Mouse (Mus musculus): ENCODE data around the gene St6galnac4. TPM values are rescaled to one million over a fixed set of nuclear protein-coding genes. Genes with fewer than 3 reads are reported as not detected.

Gene St6galnac4
- 37.6 and 38.7 TPM in 2 replicates for polyA plus RNA-seq (2015; fragmentation: Nextera tagmentation; extraction: Ambion mirVana)

DNA sequence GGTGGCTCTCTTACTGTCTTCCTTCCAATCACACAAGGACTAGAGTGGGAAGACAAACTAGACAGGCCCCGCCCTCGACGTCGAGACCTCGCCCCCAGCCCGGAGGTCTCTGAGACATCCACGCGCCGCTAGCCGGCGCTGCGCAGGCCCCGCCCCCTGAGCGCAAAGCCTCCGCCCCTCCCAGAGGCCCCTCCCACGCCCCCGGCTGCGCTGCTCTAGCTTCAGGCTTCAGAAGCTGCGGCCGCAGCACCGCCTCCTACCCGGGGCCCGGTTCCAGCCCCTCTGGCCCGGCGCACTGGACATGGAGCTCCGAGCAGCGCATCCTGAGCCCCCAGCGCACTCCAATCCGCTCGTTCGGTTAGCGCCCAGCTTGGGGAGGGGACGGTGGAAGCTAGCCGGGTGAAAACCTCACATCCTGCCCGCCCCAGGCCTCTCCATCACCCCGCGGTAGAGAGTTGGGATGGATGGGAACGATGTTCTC is at the start of gene St6galnac4:
Gene St6galnac4, plus strand, starts transcription at position 225 of the 481 bp plus-strand sequence.
- Histone ChIP-seq H3K4me2 (peak within 1 kb of the TSS; percentile 77), H3K27ac (replicated peaks) (peak within 1 kb of the TSS; percentile 87), H3K9me3 (no peaks in the 10 kb centered on the region), H3K4me1 (peaks cover 47% of the 10 kb centered on the region), H3K4me3 (peak within 1 kb of the TSS; percentile 73), H3K9ac (peak within 1 kb of the TSS; percentile 88), H3K27me3 (replicated peaks) (peaks cover 6% of the 10 kb centered on the region), H3K36me3 (peaks cover 21% of the 10 kb centered on the region)
- ATAC-seq (ENCODE audit: extremely low read depth, insufficient number of reproducible peaks, low FRiP score, low TSS enrichment), result peak; percentile 91
- WGBS, result 0% methylated on average over 38 of the region's 38 CpGs

DNA sequence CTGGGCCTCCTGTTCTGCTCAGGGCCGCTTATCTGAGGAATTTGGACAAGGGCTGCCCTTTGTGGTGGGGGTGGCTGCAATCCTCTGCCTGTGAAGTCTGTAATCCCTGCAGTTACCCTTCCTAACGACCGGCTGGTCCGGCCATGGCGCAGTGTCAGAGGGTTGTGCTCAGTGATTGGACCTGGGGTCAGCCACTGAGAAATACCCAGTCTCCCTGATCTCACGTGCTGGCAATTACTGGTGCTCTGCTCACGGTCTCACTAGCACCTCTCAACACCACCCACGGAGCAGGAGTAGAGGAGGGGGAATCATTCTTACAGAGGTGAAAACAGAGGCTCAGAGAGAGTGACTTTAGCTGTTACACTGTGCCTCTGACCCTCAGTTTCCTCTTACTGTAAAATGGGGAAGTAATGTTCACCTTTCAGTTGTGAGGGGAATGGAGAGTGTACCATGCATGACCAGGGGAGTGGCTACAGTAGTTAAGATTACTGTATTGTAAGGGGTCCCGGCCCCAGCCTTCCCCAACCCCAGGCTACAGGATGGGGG is 49.5 kb upstream of the St6galnac4 start:
- H3K4me2 ChIP-seq, result peak overlapping the region; percentile 88
- H3K4me1 ChIP-seq, result peaks cover 63% of the 10 kb centered on the region
- no peaks in the 10 kb centered on the region for H3K27me3 ChIP-seq (replicated peaks)
- 15% methylated on average over 9 of the region's 9 CpGs for WGBS
- peak overlapping the region; percentile 95 for H3K4me3 ChIP-seq
- peak overlapping the region; percentile 93 for H3K27ac ChIP-seq (replicated peaks)
- H3K9ac ChIP-seq, result peak overlapping the region; percentile 96
- no peaks in the 10 kb centered on the region for H3K9me3 ChIP-seq
- ATAC-seq (ENCODE audit: extremely low read depth, insufficient number of reproducible peaks, low FRiP score, low TSS enrichment), result no peak
- H3K36me3 ChIP-seq, result no peaks in the 10 kb centered on the region

DNA sequence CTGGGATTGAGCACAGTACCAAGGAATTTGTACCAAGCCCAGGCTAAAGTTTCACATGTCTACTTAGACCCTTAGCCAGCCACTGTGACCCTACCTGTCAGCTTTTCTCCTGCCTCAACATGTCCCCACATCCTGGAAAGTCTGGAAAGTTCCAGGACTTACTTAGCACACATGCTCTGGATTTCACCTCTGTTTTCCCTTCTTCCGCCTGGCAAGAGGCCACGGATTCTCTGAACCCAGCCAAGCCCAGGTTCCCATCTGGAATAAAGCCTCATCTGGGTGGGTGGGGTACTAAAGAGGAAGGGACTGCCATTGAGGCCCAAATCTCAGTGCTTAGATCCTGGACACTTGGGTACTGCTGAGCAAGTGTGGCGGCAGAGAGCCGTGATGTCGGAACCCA is 49.0 kb upstream of the St6galnac4 start:
- no peaks in the 10 kb centered on the region for H3K27me3 ChIP-seq (replicated peaks)
- H3K36me3 ChIP-seq, result no peaks in the 10 kb centered on the region
- H3K4me2 ChIP-seq, result peak overlapping the region; percentile 88
- H3K27ac ChIP-seq (replicated peaks), result peak overlapping the region; percentile 93
- peaks cover 68% of the 10 kb centered on the region for H3K4me1 ChIP-seq
- H3K9me3 ChIP-seq, result no peaks in the 10 kb centered on the region
- peak overlapping the region; percentile 95 for H3K4me3 ChIP-seq
- WGBS, result 65% methylated on average over 5 of the region's 5 CpGs
- ATAC-seq (ENCODE audit: extremely low read depth, insufficient number of reproducible peaks, low FRiP score, low TSS enrichment), result no peak
- H3K9ac ChIP-seq, result peak overlapping the region; percentile 96

DNA sequence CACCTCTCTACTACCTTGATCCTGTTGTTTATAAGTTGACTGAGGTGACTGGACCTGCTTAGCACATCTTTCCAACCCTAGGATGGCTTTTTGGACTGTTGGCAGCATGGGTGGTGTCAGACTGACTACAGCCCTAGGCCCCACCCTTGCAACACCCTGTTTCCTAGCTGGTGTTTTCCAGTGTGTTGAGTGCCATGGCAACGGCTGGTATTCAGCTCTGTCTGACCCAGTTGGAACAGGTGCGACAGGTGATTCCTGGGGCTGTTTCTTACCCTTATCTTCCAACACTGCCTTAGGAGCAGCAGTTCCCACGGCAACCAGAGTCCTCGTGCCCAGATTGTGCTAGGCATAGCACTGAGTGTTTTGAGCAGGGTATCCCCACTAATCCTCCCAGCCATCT is 48.4 kb upstream of the St6galnac4 start:
- Histone ChIP-seq H3K4me1 (peaks cover 73% of the 10 kb centered on the region), H3K36me3 (no peaks in the 10 kb centered on the region), H3K27me3 (replicated peaks) (no peaks in the 10 kb centered on the region), H3K9ac (peak overlapping the region; percentile 96; the same call in 1 of the 2 replicates), H3K4me2 (peak overlapping the region; percentile 88; the same call in 1 of the 2 replicates), H3K4me3 (no peak overlapping the region), H3K9me3 (no peaks in the 10 kb centered on the region), H3K27ac (replicated peaks) (0 out of 2 replicates have a peak overlapping the region, but pooled peaks have one; percentile 15)
- ATAC-seq (ENCODE audit: extremely low read depth, insufficient number of reproducible peaks, low FRiP score, low TSS enrichment), result no peak
- 67% methylated on average over 4 of the region's 4 CpGs for WGBS

DNA sequence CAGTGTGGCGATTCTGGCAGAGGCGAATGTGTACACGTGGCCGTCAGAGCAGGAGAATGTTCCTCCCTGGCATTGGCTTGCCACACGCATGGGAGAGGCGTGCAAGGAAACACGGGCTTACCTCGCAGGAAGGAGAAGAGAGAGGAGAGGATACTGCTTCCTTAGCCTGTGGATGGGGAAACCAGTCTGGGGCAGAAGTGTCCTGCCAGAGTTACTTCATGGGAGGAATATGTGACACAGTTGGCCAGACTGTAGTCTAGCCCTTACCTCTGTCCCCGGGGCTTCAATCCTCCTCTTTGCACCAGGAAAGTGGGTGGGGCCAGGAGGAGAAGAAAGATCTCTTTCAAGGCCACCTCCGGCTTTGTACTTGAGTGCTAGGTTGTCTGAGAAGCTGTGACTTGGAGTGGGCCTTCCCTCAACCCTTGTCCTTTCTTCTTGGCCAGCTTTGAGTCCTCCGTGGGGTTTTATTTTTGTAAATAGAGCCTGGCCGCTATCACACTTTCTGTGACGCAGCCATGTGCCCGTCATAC is 47.4 kb upstream of the St6galnac4 start:
- H3K4me3 ChIP-seq, result no peak overlapping the region
- no peaks in the 10 kb centered on the region for H3K27me3 ChIP-seq (replicated peaks)
- H3K36me3 ChIP-seq, result peaks cover 5% of the 10 kb centered on the region; the same call in 1 of the 2 replicates
- H3K4me2 ChIP-seq, result no peak overlapping the region
- ATAC-seq (ENCODE audit: extremely low read depth, insufficient number of reproducible peaks, low FRiP score, low TSS enrichment), result no peak
- H3K9ac ChIP-seq, result peak overlapping the region; percentile 37; the same call in 1 of the 2 replicates
- peak overlapping the region; percentile 15; the same call in 1 of the 2 replicates for H3K27ac ChIP-seq (replicated peaks)
- H3K4me1 ChIP-seq, result peaks cover 65% of the 10 kb centered on the region
- H3K9me3 ChIP-seq, result no peaks in the 10 kb centered on the region
- WGBS, result 66% methylated on average over 14 of the region's 14 CpGs

DNA sequence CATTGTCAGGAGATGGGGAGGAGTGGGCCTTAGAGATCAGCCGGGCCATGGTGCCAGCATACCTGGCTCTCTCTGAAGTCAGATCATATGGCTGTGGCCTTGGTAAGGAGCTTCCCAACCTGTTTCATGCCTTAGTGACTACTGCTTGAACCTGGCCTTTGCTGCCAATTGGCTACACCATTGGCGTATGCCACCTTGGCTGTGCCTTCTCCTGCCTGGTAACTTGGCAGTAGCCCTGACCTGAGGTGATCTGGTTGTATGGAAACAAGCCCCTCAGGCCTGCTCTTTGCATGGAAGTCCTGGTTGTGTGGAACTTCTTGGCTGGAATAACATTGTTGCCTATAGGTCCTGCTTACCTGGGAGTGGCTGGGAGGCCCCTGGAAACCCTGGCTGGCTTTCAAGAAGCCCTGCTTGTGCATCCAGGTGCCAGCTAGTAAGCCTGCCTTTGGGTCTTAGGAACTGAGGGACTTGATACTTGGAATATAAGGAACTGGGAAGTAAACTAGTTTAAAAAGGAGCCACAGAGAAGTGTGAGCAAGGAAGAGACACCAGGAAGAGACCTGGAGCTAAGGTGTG is 45.5 kb upstream of the St6galnac4 start:
- no peaks in the 10 kb centered on the region for H3K9me3 ChIP-seq
- 92% methylated on average over 2 of the region's 2 CpGs for WGBS
- peaks cover 56% of the 10 kb centered on the region for H3K4me1 ChIP-seq
- ATAC-seq (ENCODE audit: extremely low read depth, insufficient number of reproducible peaks, low FRiP score, low TSS enrichment), result no peak
- H3K9ac ChIP-seq, result no peak overlapping the region
- H3K36me3 ChIP-seq, result peaks cover 5% of the 10 kb centered on the region; the same call in 1 of the 2 replicates
- H3K27ac ChIP-seq (replicated peaks), result no peak overlapping the region
- H3K4me2 ChIP-seq, result no peak overlapping the region
- no peak overlapping the region for H3K4me3 ChIP-seq
- H3K27me3 ChIP-seq (replicated peaks), result no peaks in the 10 kb centered on the region

DNA sequence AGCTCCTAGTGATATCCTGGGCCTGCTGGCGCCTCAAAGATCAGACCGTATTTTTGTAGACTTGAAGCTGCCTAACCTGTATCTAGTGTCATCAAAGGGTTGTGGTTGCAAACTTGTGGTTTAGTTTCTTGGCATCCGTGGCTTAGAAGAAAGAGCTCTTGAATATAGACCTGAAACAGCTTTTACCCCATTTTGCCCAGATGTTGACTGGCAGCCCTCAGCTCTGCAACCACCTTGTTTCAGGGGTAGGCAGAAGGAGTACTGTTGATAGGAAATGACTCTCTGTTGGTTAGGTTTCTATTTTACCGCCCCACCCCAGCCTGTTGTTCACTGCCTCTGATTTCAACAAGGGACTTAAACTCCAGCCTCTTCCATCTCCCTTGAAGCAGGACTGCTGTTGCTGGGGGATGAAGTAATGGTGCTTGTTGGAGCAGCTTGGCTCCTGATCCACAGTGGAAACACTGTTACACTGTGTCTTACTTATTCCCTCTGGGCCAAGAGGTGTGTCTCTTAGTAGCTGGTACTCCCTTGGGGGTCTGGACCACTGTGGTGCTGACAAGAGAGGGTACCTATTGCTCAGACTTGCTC is 44.8 kb upstream of the St6galnac4 start:
- Histone ChIP-seq H3K4me2 (no peak overlapping the region), H3K27me3 (replicated peaks) (no peaks in the 10 kb centered on the region), H3K4me1 (peaks cover 53% of the 10 kb centered on the region), H3K27ac (replicated peaks) (no peak overlapping the region), H3K36me3 (peaks cover 5% of the 10 kb centered on the region; the same call in 1 of the 2 replicates), H3K4me3 (no peak overlapping the region), H3K9ac (no peak overlapping the region), H3K9me3 (no peaks in the 10 kb centered on the region)
- no peak for ATAC-seq (ENCODE audit: extremely low read depth, insufficient number of reproducible peaks, low FRiP score, low TSS enrichment)
- 81% methylated on average over 4 of the region's 4 CpGs for WGBS

DNA sequence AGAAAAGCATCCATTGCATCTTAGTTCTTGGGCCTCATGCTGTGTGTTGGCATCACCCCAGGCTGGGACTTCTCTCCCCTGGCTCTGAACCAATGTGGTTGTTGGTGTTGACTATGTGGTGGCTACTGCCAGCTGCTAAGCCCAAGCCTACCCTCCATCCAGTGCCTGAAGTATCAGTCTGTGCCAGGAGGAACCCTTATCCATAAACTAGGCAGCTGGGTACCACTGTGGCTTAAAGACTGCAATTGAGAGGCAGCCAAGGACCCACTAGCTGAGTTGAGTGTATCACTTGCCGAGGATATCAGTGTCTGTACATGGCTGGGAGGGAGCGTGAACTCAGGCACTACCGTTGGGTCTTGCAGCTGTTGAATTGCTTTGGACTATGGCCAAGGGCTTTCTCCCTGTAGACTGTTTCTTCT is 43.9 kb upstream of the St6galnac4 start:
- no peak for ATAC-seq (ENCODE audit: extremely low read depth, insufficient number of reproducible peaks, low FRiP score, low TSS enrichment)
- no peak overlapping the region for H3K27ac ChIP-seq (replicated peaks)
- no peak overlapping the region for H3K4me3 ChIP-seq
- no peak overlapping the region for H3K4me2 ChIP-seq
- H3K27me3 ChIP-seq (replicated peaks), result no peaks in the 10 kb centered on the region
- no peak overlapping the region for H3K9ac ChIP-seq
- peaks cover 5% of the 10 kb centered on the region; the same call in 1 of the 2 replicates for H3K36me3 ChIP-seq
- H3K9me3 ChIP-seq, result no peaks in the 10 kb centered on the region
- peaks cover 53% of the 10 kb centered on the region for H3K4me1 ChIP-seq
- WGBS, result 40% methylated on average over 3 of the region's 3 CpGs

DNA sequence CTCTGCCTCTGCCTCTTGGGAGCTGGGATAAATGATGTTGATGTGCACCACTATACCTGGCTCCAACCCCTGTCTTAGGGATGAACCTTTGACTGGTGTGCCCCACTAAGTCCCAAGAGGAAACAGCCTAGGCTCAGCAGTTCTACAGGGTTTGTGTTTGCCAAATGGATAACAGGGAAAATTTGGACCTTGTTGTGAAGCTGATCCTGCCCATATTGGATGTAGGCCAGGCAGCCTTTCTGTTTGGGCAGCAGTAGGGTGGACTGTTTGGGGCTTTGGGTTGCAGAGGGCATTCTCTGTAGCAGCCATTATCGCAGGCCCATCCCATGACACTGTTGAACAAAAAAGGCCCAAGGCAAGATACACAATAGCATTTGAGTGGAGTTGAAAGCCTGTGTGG is 39.9 kb upstream of the St6galnac4 start:
- H3K27me3 ChIP-seq (replicated peaks), result no peaks in the 10 kb centered on the region
- peaks cover 54% of the 10 kb centered on the region for H3K4me1 ChIP-seq
- no peak overlapping the region for H3K4me3 ChIP-seq
- peaks cover 5% of the 10 kb centered on the region; the same call in 1 of the 2 replicates for H3K36me3 ChIP-seq
- H3K9ac ChIP-seq, result no peak overlapping the region
- whole genome bisulfite sequencing, result 92% methylated on average over 1 of the region's 1 CpGs
- no peak overlapping the region for H3K4me2 ChIP-seq
- no peak for ATAC-seq (ENCODE audit: extremely low read depth, insufficient number of reproducible peaks, low FRiP score, low TSS enrichment)
- no peak overlapping the region for H3K27ac ChIP-seq (replicated peaks)
- H3K9me3 ChIP-seq, result no peaks in the 10 kb centered on the region

DNA sequence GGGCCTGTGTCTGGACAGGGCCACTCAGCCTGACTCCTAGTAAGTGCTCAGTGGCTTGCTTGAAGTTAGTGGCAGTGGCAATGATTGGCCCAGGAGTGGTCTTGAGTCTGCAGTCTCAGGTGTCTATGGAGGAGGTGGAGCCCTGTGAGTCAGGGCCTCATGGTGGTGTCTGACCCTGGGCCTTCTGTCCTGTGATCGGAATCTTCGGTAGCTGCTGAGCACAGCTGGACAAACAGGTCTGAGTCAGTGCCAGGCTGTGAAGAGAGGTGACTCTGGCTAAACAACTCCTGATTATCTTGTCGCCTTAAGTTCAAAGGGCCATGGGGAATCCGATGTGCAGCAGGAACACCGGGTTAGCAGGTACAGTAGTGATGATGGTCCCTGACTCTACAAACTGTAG is 39.5 kb upstream of the St6galnac4 start:
- H3K36me3 ChIP-seq, result peaks cover 5% of the 10 kb centered on the region; the same call in 1 of the 2 replicates
- H3K4me3 ChIP-seq, result no peak overlapping the region
- no peaks in the 10 kb centered on the region for H3K9me3 ChIP-seq
- no peak overlapping the region for H3K4me2 ChIP-seq
- H3K27me3 ChIP-seq (replicated peaks), result no peaks in the 10 kb centered on the region
- no peak overlapping the region for H3K27ac ChIP-seq (replicated peaks)
- no peak overlapping the region for H3K9ac ChIP-seq
- ATAC-seq (ENCODE audit: extremely low read depth, insufficient number of reproducible peaks, low FRiP score, low TSS enrichment), result no peak
- peaks cover 51% of the 10 kb centered on the region for H3K4me1 ChIP-seq
- 66% methylated on average over 5 of the region's 5 CpGs for WGBS

DNA sequence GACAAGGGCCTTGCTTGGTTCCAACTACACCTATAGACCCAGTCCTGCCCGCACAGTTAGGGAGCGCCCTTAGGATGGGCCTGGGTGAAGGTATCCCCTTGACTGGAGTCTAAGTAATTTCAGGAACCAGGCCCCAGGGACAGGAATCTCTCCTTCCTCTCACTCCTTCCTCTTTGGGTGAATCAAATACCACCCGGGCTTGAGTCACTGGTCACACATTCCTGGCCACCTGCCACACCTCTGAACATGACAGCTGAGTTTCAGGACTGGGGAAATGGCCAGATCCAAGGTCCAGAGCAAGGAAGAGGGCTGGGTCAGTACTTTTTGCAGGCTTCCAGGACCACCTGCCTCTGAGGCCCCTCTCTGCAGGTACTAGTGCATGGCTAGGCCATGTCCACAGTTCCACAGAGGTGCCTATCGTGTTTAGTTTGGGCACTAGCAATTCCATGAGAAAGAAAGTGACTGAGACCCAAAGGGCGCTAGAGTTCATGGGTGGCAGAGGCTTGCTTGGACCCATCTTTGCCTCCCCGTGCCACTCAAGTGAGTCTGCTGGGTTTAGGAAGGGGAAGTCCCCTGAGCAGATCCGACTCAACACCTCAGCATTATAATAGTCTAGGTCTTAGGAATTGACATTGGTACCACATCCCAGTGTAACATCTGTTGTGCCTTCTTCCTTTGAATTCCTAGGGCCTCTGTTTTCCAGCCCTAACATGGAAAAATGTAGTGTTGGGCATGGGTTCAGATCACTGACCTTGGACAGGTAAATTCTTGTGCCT is 38.7 kb upstream of the St6galnac4 start:
- Histone ChIP-seq H3K4me3 (no peak overlapping the region), H3K4me1 (peaks cover 44% of the 10 kb centered on the region), H3K9ac (no peak overlapping the region), H3K27ac (replicated peaks) (no peak overlapping the region), H3K4me2 (no peak overlapping the region), H3K36me3 (peaks cover 5% of the 10 kb centered on the region; the same call in 1 of the 2 replicates), H3K9me3 (no peaks in the 10 kb centered on the region), H3K27me3 (replicated peaks) (no peaks in the 10 kb centered on the region)
- WGBS, result 78% methylated on average over 7 of the region's 7 CpGs
- no peak for ATAC-seq (ENCODE audit: extremely low read depth, insufficient number of reproducible peaks, low FRiP score, low TSS enrichment)

Data from heart, embryonic 13.5 days (tissue).